Mouse (Mus musculus) midbrain, embryonic 16.5 days (tissue): ENCODE results near the gene Rab1b. TPM values are rescaled to one million over a fixed set of nuclear protein-coding genes. Genes with fewer than 3 reads are reported as not detected.
A peak's percentile ranks its signal among the peaks of the same experiment; 100 is the strongest.

ENCODE experiments used
- ATAC-seq: fragments of 200-750 bp; cut with Nextera tagmentation; 2 replicates; pipeline ENCODE4 v1.8.0; 2017; ENCODE audit warnings: moderate TSS enrichment
- H3K27ac ChIP-seq: fragments of 300-500 bp; sonication (generic); 2 replicates; pipeline ENCODE4 v1.5.1; 2014; ENCODE audit warnings: mild to moderate bottlenecking, low read length, mixed read lengths
- H3K27me3 ChIP-seq: fragments of 300-500 bp; sonication (generic); 2 replicates; pipeline ENCODE4 v1.6.1; 2014; ENCODE audit warnings: low read depth, low read length, mixed read lengths; ENCODE audit not compliant: control insufficient read depth, insufficient read depth
- H3K36me3 ChIP-seq: fragments of 300-500 bp; sonication (generic); 2 replicates; pipeline ENCODE4 v1.6.1; 2014; ENCODE audit warnings: mild to moderate bottlenecking, low read length, moderate library complexity, mixed read lengths; ENCODE audit not compliant: control insufficient read depth, insufficient read depth
- H3K4me1 ChIP-seq: fragments of 300-500 bp; sonication (generic); 2 replicates; pipeline ENCODE4 v1.6.1; 2014; ENCODE audit warnings: mild to moderate bottlenecking, low read length, mixed read lengths; ENCODE audit not compliant: control insufficient read depth, insufficient read depth
- H3K4me2 ChIP-seq: fragments of 300-500 bp; sonication (generic); 2 replicates; pipeline ENCODE4 v1.6.1; 2014; ENCODE audit warnings: mild to moderate bottlenecking, low read length, mixed read lengths
- H3K4me3 ChIP-seq: fragments of 300-500 bp; sonication (generic); 2 replicates; pipeline ENCODE4 v1.5.1; 2014; ENCODE audit warnings: low read depth, mild to moderate bottlenecking, low read length, moderate library complexity, mixed read lengths
- H3K9ac ChIP-seq: fragments of 300-500 bp; sonication (generic); 2 replicates; pipeline ENCODE4 v1.6.1; 2014; ENCODE audit warnings: low read depth, low read length, mixed read lengths
- H3K9me3 ChIP-seq: fragments of 300-500 bp; sonication (generic); replicated peaks from 2 replicates; pipeline ENCODE4 v1.6.1; 2014; ENCODE audit warnings: mild to moderate bottlenecking, low read length, mixed read lengths; ENCODE audit not compliant: control insufficient read depth, poor library complexity, severe bottlenecking
- WGBS: fragments of 180-500 bp; shearing (Covaris S2); extraction: QIAGEN DNeasy Blood & Tissue Kit; methylation state at CpG from one replicate; pipeline ENCODE4 v1.1.7; 2014; 5-methylcytosine and 5-hydroxymethylcytosine counted together
- polyA plus RNA-seq: library from polyadenylated mRNA; unstranded; fragments of >200 nt; fragmentation: Nextera tagmentation; extraction: Ambion mirVana; gene quantifications from 2 replicates; pipeline ENCODE4 v1.2.1, GENCODE M21; 2015

Gene Rab1b
- polyA plus RNA-seq, 1 experiment from 2014 or later = 201 TPM

GRCm38 (mm10) chr19:5050047-5050905 is 56.6 kb downstream of the Rab1b start, which contains the start of gene Rin1:
TSS of gene Rin1 (plus strand) at chr19:5050481.
- Histone ChIP-seq H3K36me3 (no peaks in the 10 kb centered on the region; the same call in 1 of the 2 replicates), H3K9ac (peak within 1 kb of the TSS; percentile 36; the same call in 1 of the 2 replicates), H3K4me1 (peaks cover 10% of the 10 kb centered on the region), H3K9me3 (no peaks in the 10 kb centered on the region), H3K27me3 (peaks cover 35% of the 10 kb centered on the region), H3K27ac (no peak within 1 kb of the TSS), H3K4me3 (no peak within 1 kb of the TSS), H3K4me2 (peak within 1 kb of the TSS; percentile 12; the same call in 1 of the 2 replicates)
- WGBS = 18% methylated on average over 13 of the region's 14 CpGs
- peak; percentile 60 for ATAC-seq

- Histone ChIP-seq H3K4me2 (no peak overlapping the region), H3K9me3 (no peaks in the 10 kb centered on the region), H3K4me3 (no peak overlapping the region), H3K27ac (no peak overlapping the region), H3K36me3 (no peaks in the 10 kb centered on the region; the same call in 1 of the 2 replicates), H3K9ac (no peak overlapping the region), H3K27me3 (peaks cover 33% of the 10 kb centered on the region), H3K4me1 (peaks cover 10% of the 10 kb centered on the region)
- WGBS = 51% methylated on average over 6 of the region's 6 CpGs
- no peak for ATAC-seq
Observed at GRCm38 (mm10) chr19:5049325-5049724, 57.5 kb downstream of the Rab1b start.

Other genes with a start within 250 kb of the Rab1b start
- 1.9 and 2.4 TPM in 2 replicates for gene Actn3, start 229.2 kb downstream of the Rab1b start, polyA plus RNA-seq
- 22.7 and 26.1 TPM in 2 replicates for gene Zdhhc24, start 228.4 kb downstream of the Rab1b start, polyA plus RNA-seq
- gene Bbs1, start 200.4 kb downstream of the Rab1b start, polyA plus RNA-seq = 9.6 and 9.7 TPM in 2 replicates
- gene Dpp3, start 178.8 kb downstream of the Rab1b start, polyA plus RNA-seq = 108 and 109 TPM in 2 replicates
- 11.3 and 17.0 TPM in 2 replicates for gene Peli3, start 163.9 kb downstream of the Rab1b start, polyA plus RNA-seq
- 101 and 107 TPM in 2 replicates for gene Mrpl11, start 144.9 kb downstream of the Rab1b start, polyA plus RNA-seq
- 0.58 and 0.82 TPM in 2 replicates for gene Npas4, start 116.8 kb downstream of the Rab1b start, polyA plus RNA-seq
- gene Slc29a2, start 83.2 kb downstream of the Rab1b start, polyA plus RNA-seq = 12.1 and 16.0 TPM in 2 replicates
- 82.9 and 102 TPM in 2 replicates for gene B4gat1, start 68.2 kb downstream of the Rab1b start, polyA plus RNA-seq
- 2.9 and 4.2 TPM in 2 replicates for gene AC124502.3, start 68.2 kb downstream of the Rab1b start, polyA plus RNA-seq
- 26.8 and 36.2 TPM in 2 replicates for gene Brms1, start 65.7 kb downstream of the Rab1b start, polyA plus RNA-seq
- gene Rin1, start 56.6 kb downstream of the Rab1b start, polyA plus RNA-seq = 1.5 and 1.8 TPM in 2 replicates
- gene Cd248, start 39.0 kb downstream of the Rab1b start, polyA plus RNA-seq = 16.0 and 16.5 TPM in 2 replicates
- gene Tmem151a, start 21.5 kb downstream of the Rab1b start, polyA plus RNA-seq = 22.7 and 31.9 TPM in 2 replicates
- 39.8 and 46.6 TPM in 2 replicates for gene Yif1a, start 18.5 kb downstream of the Rab1b start, polyA plus RNA-seq
- gene Cnih2, start 8.6 kb downstream of the Rab1b start, polyA plus RNA-seq = 430 and 432 TPM in 2 replicates
- gene Klc2, start 11.5 kb upstream of the Rab1b start, polyA plus RNA-seq = 71.4 and 76.5 TPM in 2 replicates
- gene Pacs1, start 166.0 kb upstream of the Rab1b start, polyA plus RNA-seq = 50.7 and 52.2 TPM in 2 replicates
- 326 and 331 TPM in 2 replicates for gene Sf3b2, start 188.4 kb upstream of the Rab1b start, polyA plus RNA-seq
- 41.6 and 49.4 TPM in 2 replicates for gene Gal3st3, start 191.3 kb upstream of the Rab1b start, polyA plus RNA-seq
- gene Catsper1, start 228.7 kb upstream of the Rab1b start, polyA plus RNA-seq = not detected in 2 replicates
- 7.5 and 11.1 TPM in 2 replicates for gene Cst6, start 242.5 kb upstream of the Rab1b start, polyA plus RNA-seq